Mouse (Mus musculus): ENCODE data around the gene Afdn. TPM values are rescaled to one million over a fixed set of nuclear protein-coding genes. Genes with fewer than 3 reads are reported as not detected.

The Afdn gene
- polyA plus RNA-seq, 1 experiment: 15.6 TPM

- Histone ChIP-seq H3K27ac (ENCODE audit: control insufficient read depth, insufficient read depth, low read depth, low read length) (no peak overlapping the region), H3K4me1 (ENCODE audit: control insufficient read depth, insufficient read depth, low read length) (peaks cover 2% of the 10 kb centered on the region; the same call in 1 of the 2 replicates), H3K27me3 (ENCODE audit: control insufficient read depth, insufficient read depth, low read length) (no peaks in the 10 kb centered on the region), H3K36me3 (ENCODE audit: control insufficient read depth, insufficient read depth, low read length) (no peaks in the 10 kb centered on the region), H3K4me3 (ENCODE audit: control insufficient read depth, low read depth, low read length) (no peak overlapping the region)
- TF ChIP-seq CTCF (IDR thresholded peaks at IDR 0.05; ENCODE audit: control insufficient read depth, insufficient read depth, insufficient replicate concordance, low read depth, low read length) (no peak), POLR2A (IDR thresholded peaks at IDR 0.05; ENCODE audit: control insufficient read depth, low read depth, low read length) (no peak)
Observed at GRCm38 (mm10) chr17:13716336-13716735, 44.0 kb upstream of the Afdn start.

- no peaks in the 10 kb centered on the region for H3K27me3 ChIP-seq (ENCODE audit: control insufficient read depth, insufficient read depth, low read length)
- no peak overlapping the region for H3K27ac ChIP-seq (ENCODE audit: control insufficient read depth, insufficient read depth, low read depth, low read length)
- H3K4me1 ChIP-seq (ENCODE audit: control insufficient read depth, insufficient read depth, low read length): 0 out of 2 replicates have a peak, but pooled peaks cover 2% of the 10 kb centered on the region
- TF ChIP-seq CTCF (IDR thresholded peaks at IDR 0.05; ENCODE audit: control insufficient read depth, insufficient read depth, insufficient replicate concordance, low read depth, low read length) (no peak), POLR2A (IDR thresholded peaks at IDR 0.05; ENCODE audit: control insufficient read depth, low read depth, low read length) (no peak)
- H3K36me3 ChIP-seq (ENCODE audit: control insufficient read depth, insufficient read depth, low read length): no peaks in the 10 kb centered on the region
- no peak overlapping the region for H3K4me3 ChIP-seq (ENCODE audit: control insufficient read depth, low read depth, low read length)
Observed at GRCm38 (mm10) chr17:13717428-13717827, 42.9 kb upstream of the Afdn start.

DNA sequence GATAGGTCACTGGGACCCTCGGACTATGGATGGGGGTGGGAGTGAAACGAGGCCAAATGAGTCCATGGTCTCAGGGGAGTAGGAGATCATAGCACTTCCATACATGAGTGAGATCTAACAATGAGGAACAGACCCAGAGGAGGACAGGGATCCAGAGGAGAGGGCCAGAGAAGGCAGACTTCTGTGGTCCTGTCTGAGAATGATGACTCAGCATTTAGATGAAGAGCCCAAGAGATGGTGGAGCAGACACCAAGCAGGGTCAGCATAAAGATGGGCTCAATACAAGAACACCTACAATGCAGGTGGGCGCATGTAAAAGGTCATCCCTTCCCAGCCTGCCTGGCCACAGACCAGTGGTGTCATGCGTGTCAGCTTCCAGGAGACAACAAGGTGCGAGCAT lies 40.2 kb upstream of the Afdn start:
- no peak for TF ChIP-seq CTCF (IDR thresholded peaks at IDR 0.05; ENCODE audit: control insufficient read depth, insufficient read depth, insufficient replicate concordance, low read depth, low read length)
- Histone ChIP-seq H3K27me3 (ENCODE audit: control insufficient read depth, insufficient read depth, low read length) (no peaks in the 10 kb centered on the region), H3K4me1 (ENCODE audit: control insufficient read depth, insufficient read depth, low read length) (0 out of 2 replicates have a peak, but pooled peaks cover 2% of the 10 kb centered on the region), H3K27ac (ENCODE audit: control insufficient read depth, insufficient read depth, low read depth, low read length) (no peak overlapping the region), H3K4me3 (ENCODE audit: control insufficient read depth, low read depth, low read length) (no peak overlapping the region), H3K36me3 (ENCODE audit: control insufficient read depth, insufficient read depth, low read length) (peaks cover 1% of the 10 kb centered on the region; the same call in 1 of the 2 replicates)

DNA sequence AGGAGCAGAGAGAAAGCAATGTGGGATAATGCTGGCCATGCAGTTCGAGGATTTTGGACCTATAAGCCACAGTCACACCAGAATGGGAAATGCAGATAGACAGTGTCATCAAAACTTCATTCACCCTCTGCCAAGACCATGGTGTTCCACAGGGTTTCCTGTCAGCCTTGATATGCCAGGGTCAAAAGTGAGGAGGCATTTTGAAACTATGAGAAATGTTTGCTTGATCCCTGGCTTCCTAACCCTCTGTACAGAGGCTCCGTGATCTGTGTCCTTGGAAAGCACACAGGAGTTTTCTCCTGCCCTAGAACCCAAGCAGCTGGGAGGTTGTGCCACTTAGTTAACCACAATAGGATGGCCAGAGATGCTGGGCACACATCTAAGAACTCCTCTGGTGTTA lies 39.0 kb upstream of the Afdn start:
- Histone ChIP-seq H3K27me3 (ENCODE audit: control insufficient read depth, insufficient read depth, low read length) (no peaks in the 10 kb centered on the region), H3K36me3 (ENCODE audit: control insufficient read depth, insufficient read depth, low read length) (peaks cover 2% of the 10 kb centered on the region; the same call in 1 of the 2 replicates), H3K27ac (ENCODE audit: control insufficient read depth, insufficient read depth, low read depth, low read length) (no peak overlapping the region), H3K4me3 (ENCODE audit: control insufficient read depth, low read depth, low read length) (no peak overlapping the region), H3K4me1 (ENCODE audit: control insufficient read depth, insufficient read depth, low read length) (0 out of 2 replicates have a peak, but pooled peaks cover 2% of the 10 kb centered on the region)
- TF ChIP-seq CTCF (IDR thresholded peaks at IDR 0.05; ENCODE audit: control insufficient read depth, insufficient read depth, insufficient replicate concordance, low read depth, low read length) (no peak), POLR2A (IDR thresholded peaks at IDR 0.05; ENCODE audit: control insufficient read depth, low read depth, low read length) (no peak)

DNA sequence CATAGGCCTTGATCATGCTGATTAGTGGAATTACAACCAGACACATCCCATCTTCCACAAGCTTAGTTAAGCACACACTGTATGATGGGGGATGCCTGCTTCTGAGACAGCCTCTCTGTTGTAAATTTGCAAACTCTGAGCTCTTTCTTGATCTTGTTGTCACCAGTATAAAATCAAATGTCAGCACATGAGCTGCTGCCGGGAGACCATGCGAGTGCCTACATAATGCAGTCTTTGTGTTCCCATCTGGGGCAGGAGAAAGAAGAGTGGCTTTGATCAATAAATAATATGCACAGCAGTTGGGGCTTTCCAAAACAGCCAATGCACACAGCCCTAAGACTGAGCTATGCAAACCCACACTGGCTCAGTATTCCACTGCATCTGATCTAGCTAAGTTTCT lies 37.9 kb upstream of the Afdn start:
- no peak overlapping the region for H3K27ac ChIP-seq (ENCODE audit: control insufficient read depth, insufficient read depth, low read depth, low read length)

GRCm38 (mm10) chr17:13725004-13725550 lies 35.3 kb upstream of the Afdn start:
- peaks cover 2% of the 10 kb centered on the region; the same call in 1 of the 2 replicates for H3K36me3 ChIP-seq (ENCODE audit: control insufficient read depth, insufficient read depth, low read length)
- no peak overlapping the region for H3K4me3 ChIP-seq (ENCODE audit: control insufficient read depth, low read depth, low read length)
- no peak overlapping the region for H3K27ac ChIP-seq (ENCODE audit: control insufficient read depth, insufficient read depth, low read depth, low read length)
- no peaks in the 10 kb centered on the region for H3K27me3 ChIP-seq (ENCODE audit: control insufficient read depth, insufficient read depth, low read length)
- H3K4me1 ChIP-seq (ENCODE audit: control insufficient read depth, insufficient read depth, low read length): no peaks in the 10 kb centered on the region
- TF ChIP-seq CTCF (IDR thresholded peaks at IDR 0.05; ENCODE audit: control insufficient read depth, insufficient read depth, insufficient replicate concordance, low read depth, low read length) (no peak), POLR2A (IDR thresholded peaks at IDR 0.05; ENCODE audit: control insufficient read depth, low read depth, low read length) (no peak)

More for the DNA sequence above, 37.9 kb upstream of the Afdn start:
- no peak overlapping the region for H3K4me3 ChIP-seq (ENCODE audit: control insufficient read depth, low read depth, low read length)
- TF ChIP-seq POLR2A (IDR thresholded peaks at IDR 0.05; ENCODE audit: control insufficient read depth, low read depth, low read length) (no peak), CTCF (IDR thresholded peaks at IDR 0.05; ENCODE audit: control insufficient read depth, insufficient read depth, insufficient replicate concordance, low read depth, low read length) (no peak)
- peaks cover 2% of the 10 kb centered on the region; the same call in 1 of the 2 replicates for H3K36me3 ChIP-seq (ENCODE audit: control insufficient read depth, insufficient read depth, low read length)
- H3K4me1 ChIP-seq (ENCODE audit: control insufficient read depth, insufficient read depth, low read length): 0 out of 2 replicates have a peak, but pooled peaks cover 1% of the 10 kb centered on the region
- no peaks in the 10 kb centered on the region for H3K27me3 ChIP-seq (ENCODE audit: control insufficient read depth, insufficient read depth, low read length)

GRCm38 (mm10) chr17:13726832-13727355 lies 33.4 kb upstream of the Afdn start:
- TF ChIP-seq CTCF (IDR thresholded peaks at IDR 0.05; ENCODE audit: control insufficient read depth, insufficient read depth, insufficient replicate concordance, low read depth, low read length) (no peak), POLR2A (IDR thresholded peaks at IDR 0.05; ENCODE audit: control insufficient read depth, low read depth, low read length) (no peak)
- Histone ChIP-seq H3K27me3 (ENCODE audit: control insufficient read depth, insufficient read depth, low read length) (no peaks in the 10 kb centered on the region), H3K27ac (ENCODE audit: control insufficient read depth, insufficient read depth, low read depth, low read length) (no peak overlapping the region), H3K36me3 (ENCODE audit: control insufficient read depth, insufficient read depth, low read length) (peaks cover 2% of the 10 kb centered on the region; the same call in 1 of the 2 replicates), H3K4me1 (ENCODE audit: control insufficient read depth, insufficient read depth, low read length) (no peaks in the 10 kb centered on the region), H3K4me3 (ENCODE audit: control insufficient read depth, low read depth, low read length) (no peak overlapping the region)
